Mouse (Mus musculus) brain, adult 2 months (tissue): ENCODE results near the gene Mdh1.
A peak's percentile ranks its signal among the peaks of the same experiment; 100 is the strongest.
"Not testable (repeated sequence)": the region's sequence is repeated elsewhere in the genome, so short reads cannot be mapped to it uniquely, and the experiment has no call there.

ENCODE experiments used
- DNase-seq: peaks from one replicate; pipeline ENCODE4 v3.0.0; 2011; ENCODE audit warnings: low read depth, low spot score

Mdh1 gene

GRCm38 (mm10) chr11:21545951-21546350, 26.2 kb downstream of the Mdh1 start:
- DNase-seq, result no peak

- peak; percentile 82 for DNase-seq
Measured at GRCm38 (mm10) chr11:21545021-21545420, 27.1 kb downstream of the Mdh1 start.

- DNase-seq, result no peak
Measured at GRCm38 (mm10) chr11:21542731-21543130, 29.4 kb downstream of the Mdh1 start.

- no peak for DNase-seq
Measured at GRCm38 (mm10) chr11:21540622-21541021, 31.5 kb downstream of the Mdh1 start.

- no peak for DNase-seq
Measured at GRCm38 (mm10) chr11:21540072-21540471, 32.1 kb downstream of the Mdh1 start.

- DNase-seq, result not testable (repeated sequence)
Measured at GRCm38 (mm10) chr11:21530856-21531255, 41.3 kb downstream of the Mdh1 start.

- DNase-seq, result peak; percentile 20
Measured at GRCm38 (mm10) chr11:21528676-21529394, 43.3 kb downstream of the Mdh1 start.

- no peak for DNase-seq
Measured at GRCm38 (mm10) chr11:21517726-21518125, 54.4 kb downstream of the Mdh1 start.

- not testable (repeated sequence) for DNase-seq
Measured at GRCm38 (mm10) chr11:21516396-21516795, 55.8 kb downstream of the Mdh1 start.

- DNase-seq, result not testable (repeated sequence)
Measured at GRCm38 (mm10) chr11:21510577-21510976, 61.6 kb downstream of the Mdh1 start.

- DNase-seq, result not testable (repeated sequence)
Measured at GRCm38 (mm10) chr11:21508713-21509112, 63.5 kb downstream of the Mdh1 start.

GRCm38 (mm10) chr11:21507073-21507472, 65.1 kb downstream of the Mdh1 start:
- not testable (repeated sequence) for DNase-seq
